Mouse (Mus musculus) heart, embryonic 13.5 days (tissue): Measurements from ENCODE around the gene Lsamp. TPM values are rescaled to one million over a fixed set of nuclear protein-coding genes. Genes with fewer than 3 reads are reported as not detected.
"Not testable (repeated sequence)": the region's sequence is repeated elsewhere in the genome, so short reads cannot be mapped to it uniquely, and the experiment has no call there.

Source experiments
- ATAC-seq: fragments of 200-750 bp; cut with Nextera tagmentation; 2 replicates; pipeline ENCODE4 v1.8.0; 2017; ENCODE audit warnings: moderate TSS enrichment; ENCODE audit not compliant: insufficient number of reproducible peaks, low FRiP score, low TSS enrichment; ENCODE audit errors: extremely low read depth
- H3K27ac ChIP-seq: fragments of 300-500 bp; sonication (generic); replicated peaks from 2 replicates; pipeline ENCODE4 v1.5.1; 2015; ENCODE audit warnings: moderate library complexity, mild to moderate bottlenecking, inconsistent platforms
- H3K27me3 ChIP-seq: fragments of 300-500 bp; sonication (generic); replicated peaks from 2 replicates; pipeline ENCODE4 v1.6.1; 2015; ENCODE audit warnings: mild to moderate bottlenecking, inconsistent platforms
- H3K36me3 ChIP-seq: fragments of 300-500 bp; sonication (generic); 2 replicates; pipeline ENCODE4 v1.6.1; 2015; ENCODE audit warnings: mild to moderate bottlenecking, inconsistent platforms
- H3K4me1 ChIP-seq: fragments of 300-500 bp; sonication (generic); 2 replicates; pipeline ENCODE4 v1.6.1; 2015; ENCODE audit warnings: inconsistent platforms
- H3K4me2 ChIP-seq: fragments of 300-500 bp; sonication (generic); 2 replicates; pipeline ENCODE4 v1.6.1; 2015; ENCODE audit warnings: inconsistent platforms, mild to moderate bottlenecking, moderate library complexity
- H3K4me3 ChIP-seq: fragments of 300-500 bp; sonication (generic); 2 replicates; pipeline ENCODE4 v1.5.1; 2015; ENCODE audit warnings: moderate library complexity, mild to moderate bottlenecking, inconsistent platforms
- H3K9ac ChIP-seq: fragments of 300-500 bp; sonication (generic); 2 replicates; pipeline ENCODE4 v1.6.1; 2015; ENCODE audit warnings: inconsistent platforms, mild to moderate bottlenecking, moderate library complexity
- H3K9me3 ChIP-seq: fragments of 300-500 bp; sonication (generic); 2 replicates; pipeline ENCODE4 v1.6.1; 2016; ENCODE audit warnings: inconsistent platforms
- WGBS: fragments of 180-500 bp; shearing (Covaris S2); methylation state at CpG from one replicate; pipeline ENCODE4 v1.1.7; 2015; ENCODE audit warnings: mixed read lengths; 5-methylcytosine and 5-hydroxymethylcytosine counted together
- polyA plus RNA-seq: library from polyadenylated mRNA; unstranded; fragments of >200 nt; fragmentation: Nextera tagmentation; extraction: Ambion mirVana; gene quantifications from 2 replicates; pipeline ENCODE4 v1.2.1, GENCODE M21; 2015

Lsamp gene
- polyA plus RNA-seq, 1 experiment from 2014 or later = 1.1 TPM

DNA sequence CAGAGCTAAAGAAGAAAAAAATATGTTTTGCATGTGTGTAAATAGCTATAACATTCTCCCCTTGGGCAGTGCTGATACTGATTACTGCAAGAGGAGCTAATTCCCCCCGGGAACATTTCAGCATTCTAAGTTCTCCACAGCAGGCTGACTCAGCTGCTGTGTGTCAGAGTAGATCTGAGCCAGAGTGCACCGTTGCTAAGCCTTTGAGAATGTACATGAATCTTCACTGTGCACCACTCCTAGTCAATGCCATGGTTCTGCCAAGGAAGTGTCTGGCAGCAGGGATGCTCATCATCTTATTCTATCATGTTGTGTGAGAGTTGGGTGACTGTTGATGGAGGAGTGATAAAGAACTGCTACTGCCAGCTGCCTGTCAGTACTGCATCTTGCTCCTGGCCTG lies 1985.1 kb downstream of the Lsamp start:
- Histone ChIP-seq H3K27ac (no peak overlapping the region), H3K4me3 (no peak overlapping the region), H3K9ac (no peak overlapping the region), H3K9me3 (no peaks in the 10 kb centered on the region), H3K4me2 (no peak overlapping the region), H3K27me3 (no peaks in the 10 kb centered on the region), H3K36me3 (no peaks in the 10 kb centered on the region), H3K4me1 (no peaks in the 10 kb centered on the region)
- ATAC-seq = no peak
- WGBS = 59% methylated on average over 2 of the region's 2 CpGs

DNA sequence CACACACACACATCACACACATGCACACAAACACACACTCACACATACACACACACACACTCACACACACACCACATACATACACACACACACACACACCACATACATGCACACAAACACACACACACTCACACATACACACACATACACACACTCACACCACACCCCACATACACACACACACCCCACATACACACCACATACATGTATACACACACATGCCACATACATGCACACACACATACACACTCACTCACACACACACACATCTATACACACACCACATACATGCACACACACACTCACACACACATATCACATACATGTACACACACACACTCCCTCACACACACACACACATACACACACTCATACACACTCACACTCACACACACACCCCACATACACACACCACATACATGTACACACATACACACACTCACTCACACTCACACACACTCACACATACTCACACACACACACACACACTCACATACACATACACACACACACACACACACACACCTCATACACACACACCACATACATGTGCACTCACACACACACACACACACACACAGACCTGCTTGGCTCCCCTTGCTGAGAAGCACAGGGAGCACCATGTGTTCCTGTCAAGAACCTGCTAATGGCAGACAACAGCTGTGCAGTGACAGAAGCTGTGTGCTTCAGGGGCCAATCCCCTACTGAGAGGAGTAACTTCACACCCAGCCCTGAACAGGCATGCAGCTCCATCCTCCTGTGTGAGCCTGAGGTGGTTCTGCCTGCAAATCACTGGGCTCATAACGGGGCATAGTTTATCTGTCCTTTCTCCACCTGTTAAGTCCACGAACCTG lies 1990.9 kb downstream of the Lsamp start:
- 52% methylated on average over 2 of the region's 2 CpGs for WGBS

DNA sequence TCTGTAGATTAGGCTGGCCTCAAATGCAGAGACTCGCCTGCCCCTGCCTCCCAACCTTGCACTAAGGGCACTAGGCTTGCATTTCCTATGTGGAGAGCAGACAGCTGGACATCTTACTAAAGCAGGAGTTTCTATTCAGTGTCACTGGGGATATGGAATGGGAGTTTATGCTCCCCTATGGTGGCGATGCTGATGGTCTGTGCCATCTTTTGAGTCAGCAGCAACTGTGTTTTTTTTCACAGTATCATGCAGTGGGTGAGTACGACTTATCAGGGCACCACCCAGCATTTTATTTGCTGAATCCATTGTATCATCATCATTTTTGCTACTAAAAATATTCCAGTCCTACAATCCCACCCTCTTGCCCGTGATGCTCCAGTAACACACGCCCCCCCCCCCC lies 1992.7 kb downstream of the Lsamp start:
- H3K4me2 ChIP-seq = no peak overlapping the region

More for the DNA sequence above, 1990.9 kb downstream of the Lsamp start:
- Histone ChIP-seq H3K27me3 (no peaks in the 10 kb centered on the region), H3K9ac (no peak overlapping the region), H3K27ac (no peak overlapping the region), H3K36me3 (no peaks in the 10 kb centered on the region), H3K4me1 (no peaks in the 10 kb centered on the region), H3K4me2 (no peak overlapping the region), H3K4me3 (no peak overlapping the region), H3K9me3 (no peaks in the 10 kb centered on the region)
- no peak for ATAC-seq

DNA sequence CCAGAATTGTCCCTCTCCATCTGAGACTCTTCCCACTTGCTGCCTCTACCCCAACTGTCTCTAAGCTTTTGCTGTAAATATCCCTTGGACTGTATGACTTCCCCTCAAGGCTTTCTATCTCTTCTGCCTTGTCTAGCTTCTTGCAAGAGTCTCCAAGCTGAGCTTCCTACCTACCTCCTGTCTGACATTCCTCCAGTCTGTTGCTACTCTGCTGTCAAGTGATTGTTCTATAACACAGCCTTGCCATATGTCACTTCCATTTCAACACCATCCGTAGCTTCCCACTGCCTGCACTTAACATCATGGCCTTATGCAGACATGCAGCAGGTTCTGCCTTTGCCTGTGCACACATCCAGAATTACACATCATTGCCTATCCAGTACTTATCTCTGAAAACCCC lies 2012.8 kb downstream of the Lsamp start:
- H3K27me3 ChIP-seq = no peaks in the 10 kb centered on the region
- no peaks in the 10 kb centered on the region for H3K9me3 ChIP-seq
- H3K4me1 ChIP-seq = no peaks in the 10 kb centered on the region
- WGBS = 50% methylated on average over 1 of the region's 1 CpGs
- ATAC-seq = no peak
- no peak overlapping the region for H3K9ac ChIP-seq
- H3K4me2 ChIP-seq = no peak overlapping the region
- H3K4me3 ChIP-seq = no peak overlapping the region
- H3K27ac ChIP-seq = no peak overlapping the region
- H3K36me3 ChIP-seq = no peaks in the 10 kb centered on the region

More for the DNA sequence above, 1992.7 kb downstream of the Lsamp start:
- 72% methylated on average over 5 of the region's 5 CpGs for WGBS
- Histone ChIP-seq H3K36me3 (no peaks in the 10 kb centered on the region), H3K9ac (no peak overlapping the region), H3K27ac (no peak overlapping the region), H3K9me3 (no peaks in the 10 kb centered on the region), H3K4me3 (no peak overlapping the region), H3K27me3 (no peaks in the 10 kb centered on the region), H3K4me1 (no peaks in the 10 kb centered on the region)
- no peak for ATAC-seq

DNA sequence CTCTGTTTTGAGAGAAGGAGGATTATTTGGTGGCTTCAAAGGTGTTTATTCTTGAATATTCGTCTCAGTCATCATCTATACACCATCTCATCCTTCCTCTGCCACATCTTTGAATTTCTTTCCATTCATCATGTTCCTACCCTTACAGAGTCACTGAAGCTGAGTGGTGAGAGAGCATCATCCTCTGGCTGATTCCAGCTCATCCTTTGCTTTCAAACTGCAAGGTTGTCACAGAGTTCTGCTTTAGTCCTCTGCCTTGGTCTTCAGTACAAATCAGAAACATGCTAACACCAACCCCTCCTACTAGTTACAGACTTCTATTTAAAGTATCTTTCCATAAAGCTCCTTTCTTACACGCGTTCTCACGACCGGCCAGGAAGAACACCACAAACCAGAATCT lies 2018.8 kb downstream of the Lsamp start:
- 89% methylated on average over 5 of the region's 5 CpGs for WGBS
- no peak overlapping the region for H3K9ac ChIP-seq
- H3K4me3 ChIP-seq = no peak overlapping the region
- no peak for ATAC-seq
- no peak overlapping the region for H3K4me2 ChIP-seq
- no peaks in the 10 kb centered on the region for H3K36me3 ChIP-seq
- H3K4me1 ChIP-seq = no peaks in the 10 kb centered on the region
- H3K9me3 ChIP-seq = no peaks in the 10 kb centered on the region
- H3K27me3 ChIP-seq = no peaks in the 10 kb centered on the region
- no peak overlapping the region for H3K27ac ChIP-seq

- H3K9me3 ChIP-seq, H3K36me3 ChIP-seq, H3K9ac ChIP-seq, H3K4me2 ChIP-seq, H3K4me1 ChIP-seq, ATAC-seq, H3K27me3 ChIP-seq, H3K27ac ChIP-seq, H3K4me3 ChIP-seq: not testable (repeated sequence)
- WGBS = 86% methylated on average over 10 of the region's 11 CpGs
Observed at GRCm38 (mm10) chr16:42003506-42003905, 2019.3 kb downstream of the Lsamp start.

- H3K27me3 ChIP-seq = no peaks in the 10 kb centered on the region
- H3K4me3 ChIP-seq = no peak overlapping the region
- no peak overlapping the region for H3K4me2 ChIP-seq
- H3K9me3 ChIP-seq = no peaks in the 10 kb centered on the region
- ATAC-seq = no peak
- H3K27ac ChIP-seq = no peak overlapping the region
- no peak overlapping the region for H3K9ac ChIP-seq
- no peaks in the 10 kb centered on the region for H3K36me3 ChIP-seq
- WGBS = 50% methylated on average over 1 of the region's 1 CpGs
- no peaks in the 10 kb centered on the region for H3K4me1 ChIP-seq
Observed at GRCm38 (mm10) chr16:42004166-42004565, 2020.0 kb downstream of the Lsamp start.

- H3K4me1 ChIP-seq = no peaks in the 10 kb centered on the region
- 53% methylated on average over 5 of the region's 5 CpGs for WGBS
- no peak overlapping the region for H3K4me3 ChIP-seq
- no peaks in the 10 kb centered on the region for H3K27me3 ChIP-seq
- no peak for ATAC-seq
- no peak overlapping the region for H3K9ac ChIP-seq
- no peak overlapping the region for H3K4me2 ChIP-seq
- H3K36me3 ChIP-seq = no peaks in the 10 kb centered on the region
- no peak overlapping the region for H3K27ac ChIP-seq
- no peaks in the 10 kb centered on the region for H3K9me3 ChIP-seq
Observed at GRCm38 (mm10) chr16:42014937-42015336, 2030.8 kb downstream of the Lsamp start.

DNA sequence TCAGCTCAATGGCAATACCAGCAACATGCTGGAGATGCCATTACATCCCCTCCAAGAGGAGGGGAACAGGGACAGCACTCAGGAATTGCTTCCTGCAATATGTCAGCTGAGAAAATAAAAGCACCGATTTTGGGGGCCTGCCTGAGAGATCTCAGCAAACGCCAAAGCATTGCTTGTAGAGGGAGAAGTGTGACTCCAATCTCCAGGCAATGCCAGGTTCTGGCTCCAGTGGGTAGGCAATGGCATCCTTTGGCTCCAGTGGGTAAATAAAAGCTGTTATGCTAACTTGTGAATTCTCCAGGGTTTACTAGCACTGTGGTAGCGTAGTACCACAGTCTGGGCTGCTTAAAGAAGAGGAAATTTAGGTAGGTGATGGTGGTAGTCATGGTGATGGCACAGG lies 2031.3 kb downstream of the Lsamp start:
- ATAC-seq = no peak
- 55% methylated on average over 3 of the region's 3 CpGs for WGBS
- no peak overlapping the region for H3K9ac ChIP-seq
- no peak overlapping the region for H3K4me3 ChIP-seq
- no peaks in the 10 kb centered on the region for H3K4me1 ChIP-seq
- no peak overlapping the region for H3K4me2 ChIP-seq
- no peaks in the 10 kb centered on the region for H3K9me3 ChIP-seq
- H3K36me3 ChIP-seq = no peaks in the 10 kb centered on the region
- H3K27me3 ChIP-seq = no peaks in the 10 kb centered on the region
- no peak overlapping the region for H3K27ac ChIP-seq

DNA sequence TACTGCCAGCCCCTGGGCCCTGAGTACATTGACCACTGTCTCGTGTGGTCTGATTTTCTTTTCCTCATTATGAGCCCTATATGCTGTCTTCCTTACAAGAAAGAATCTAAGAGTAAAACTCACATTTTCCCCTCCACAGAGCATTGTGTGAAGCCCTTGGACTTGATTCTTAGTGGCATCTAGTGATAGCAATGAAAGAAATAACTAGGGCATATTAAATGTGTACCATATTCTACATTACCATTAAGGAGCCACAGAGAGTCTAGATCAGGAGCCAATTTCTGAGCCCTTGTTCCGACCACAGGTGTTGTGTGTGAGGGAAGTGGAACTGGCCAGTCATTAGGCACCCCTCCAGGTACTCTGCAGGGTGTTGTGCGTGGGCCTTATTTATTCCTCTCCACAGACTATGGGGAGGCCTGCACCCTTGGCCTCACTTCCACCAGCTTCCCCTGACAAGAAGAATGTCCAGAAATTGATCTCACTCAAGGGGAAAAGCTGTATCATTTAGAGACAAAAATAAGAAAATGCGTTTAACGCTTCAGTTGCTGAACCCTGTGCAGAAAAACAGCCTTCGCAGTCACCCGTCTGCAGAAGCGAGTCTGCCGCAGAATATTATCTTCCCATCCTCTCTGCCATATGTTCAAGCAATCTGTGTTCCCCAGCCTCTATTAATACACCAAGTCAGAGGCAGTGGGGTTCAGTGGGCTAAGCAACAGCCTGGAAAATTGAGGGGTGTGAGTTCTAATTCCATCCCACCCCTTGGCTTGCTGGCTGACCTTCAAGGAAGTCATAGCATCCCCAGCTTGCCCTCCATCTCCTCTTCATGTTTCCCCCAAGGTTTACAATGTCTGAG lies 2032.9 kb downstream of the Lsamp start:
- ATAC-seq = no peak
- H3K4me1 ChIP-seq = no peaks in the 10 kb centered on the region
- H3K36me3 ChIP-seq = no peaks in the 10 kb centered on the region

GRCm38 (mm10) chr16:42022566-42022965 lies 2038.4 kb downstream of the Lsamp start:
- Histone ChIP-seq H3K4me1 (no peaks in the 10 kb centered on the region), H3K36me3 (no peaks in the 10 kb centered on the region), H3K9ac (no peak overlapping the region), H3K4me3 (no peak overlapping the region), H3K9me3 (no peaks in the 10 kb centered on the region), H3K27me3 (no peaks in the 10 kb centered on the region), H3K4me2 (no peak overlapping the region), H3K27ac (no peak overlapping the region)
- ATAC-seq = no peak
- WGBS = 42% methylated on average over 1 of the region's 1 CpGs

More for the DNA sequence above, 2032.9 kb downstream of the Lsamp start:
- no peak overlapping the region for H3K9ac ChIP-seq
- no peak overlapping the region for H3K4me2 ChIP-seq
- 85% methylated on average over 9 of the region's 9 CpGs for WGBS
- no peak overlapping the region for H3K4me3 ChIP-seq
- H3K27ac ChIP-seq = no peak overlapping the region
- no peaks in the 10 kb centered on the region for H3K9me3 ChIP-seq
- H3K27me3 ChIP-seq = no peaks in the 10 kb centered on the region
